20 mouse cellular contexts compared by ENCODE assay signal in genomic region chr10:67819534-67819933, GRCm38 (mm10).
"Had no signal": no experiment of that assay in that cellular context is flagged by ENCODE, and none has a peak within 500 bp of the region (broad histone marks: within the 10 kb centered on the region; RNA-seq: fewer than 3 reads in every experiment).

No protein-coding gene starts in this region.

- H3K9ac ChIP-seq: kidney, embryonic 15.5 days; limb, embryonic 12.5 days; liver, embryonic 12.5 days; liver, embryonic 15.5 days; midbrain, embryonic 13.5 days; neural tube, embryonic 13.5 days had no signal

- H3K9me3 ChIP-seq: liver, embryonic 12.5 days; liver, embryonic 15.5 days; midbrain, embryonic 13.5 days; neural tube, embryonic 13.5 days had no signal

- H3K4me2 ChIP-seq: kidney, embryonic 15.5 days; limb, embryonic 12.5 days; liver, embryonic 12.5 days; liver, embryonic 15.5 days; midbrain, embryonic 13.5 days; neural tube, embryonic 13.5 days had no signal

- DNase-seq: kidney, adult 11 months; kidney, adult 8-10 months; kidney, postnatal 10 days; kidney, postnatal 36 days; layer of hippocampus, postnatal 36 days; liver; lung, adult 2 months; retina, postnatal 1 day; thymus, adult 18-20 months; thymus, postnatal 36 days had no signal

- H3K36me3 ChIP-seq: kidney, embryonic 15.5 days; limb, embryonic 12.5 days; liver, embryonic 12.5 days; liver, embryonic 15.5 days; midbrain, embryonic 13.5 days; neural tube, embryonic 13.5 days had no signal

- H3K27me3 ChIP-seq: kidney, embryonic 15.5 days; limb, embryonic 12.5 days; liver, embryonic 12.5 days; liver, embryonic 15.5 days; midbrain, embryonic 13.5 days; neural tube, embryonic 13.5 days had no signal

- H3K4me3 ChIP-seq: kidney, embryonic 15.5 days; left cerebral cortex, adult 2 months; limb, embryonic 12.5 days; liver, embryonic 12.5 days; liver, embryonic 15.5 days; midbrain, embryonic 13.5 days; myocyte; neural tube, embryonic 13.5 days had no signal

- H3K4me1 ChIP-seq: kidney, embryonic 15.5 days; limb, embryonic 12.5 days; liver, embryonic 12.5 days; liver, embryonic 15.5 days; midbrain, embryonic 13.5 days; neural tube, embryonic 13.5 days had no signal

- H3K27ac ChIP-seq: kidney, embryonic 15.5 days; left cerebral cortex, adult 2 months; limb, embryonic 12.5 days; liver, embryonic 12.5 days; liver, embryonic 15.5 days; macrophage; midbrain, embryonic 13.5 days; neural tube, embryonic 13.5 days had no signal

- ATAC-seq: liver, embryonic 12.5 days; midbrain, embryonic 13.5 days; midbrain, embryonic 16.5 days had no signal
